Mouse (Mus musculus) neural tube, embryonic 13.5 days (tissue): Measurements from ENCODE around the gene Ccl26. TPM values are rescaled to one million over a fixed set of nuclear protein-coding genes. Genes with fewer than 3 reads are reported as not detected.

Experiments
- ATAC-seq: fragments of 200-750 bp; cut with Nextera tagmentation; 2 replicates; pipeline ENCODE4 v1.8.0; 2017; ENCODE audit warnings: low read depth, mild to moderate bottlenecking, moderate TSS enrichment, moderate library complexity
- H3K27ac ChIP-seq: fragments of 300-500 bp; sonication (generic); replicated peaks from 2 replicates; pipeline ENCODE4 v1.5.1; 2015; ENCODE audit warnings: moderate library complexity, mild to moderate bottlenecking, inconsistent platforms
- H3K27me3 ChIP-seq: fragments of 300-500 bp; sonication (generic); 2 replicates; pipeline ENCODE4 v1.6.1; 2015; ENCODE audit warnings: mild to moderate bottlenecking, inconsistent platforms
- H3K36me3 ChIP-seq: fragments of 300-500 bp; sonication (generic); 2 replicates; pipeline ENCODE4 v1.6.1; 2015; ENCODE audit warnings: mild to moderate bottlenecking, inconsistent platforms
- H3K4me1 ChIP-seq: fragments of 300-500 bp; sonication (generic); replicated peaks from 2 replicates; pipeline ENCODE4 v1.6.1; 2015; ENCODE audit warnings: inconsistent platforms
- H3K4me2 ChIP-seq: fragments of 300-500 bp; sonication (generic); 2 replicates; pipeline ENCODE4 v1.6.1; 2015; ENCODE audit warnings: inconsistent platforms, mild to moderate bottlenecking, moderate library complexity
- H3K4me3 ChIP-seq: fragments of 300-500 bp; sonication (generic); 2 replicates; pipeline ENCODE4 v1.5.1; 2015; ENCODE audit warnings: mild to moderate bottlenecking, inconsistent platforms
- H3K9ac ChIP-seq: fragments of 300-500 bp; sonication (generic); 2 replicates; pipeline ENCODE4 v1.6.1; 2015; ENCODE audit warnings: moderate library complexity, mild to moderate bottlenecking, inconsistent platforms
- H3K9me3 ChIP-seq: fragments of 300-500 bp; sonication (generic); 2 replicates; pipeline ENCODE4 v1.6.1; 2016; ENCODE audit warnings: inconsistent platforms
- WGBS: fragments of 180-500 bp; shearing (Covaris S2); methylation state at CpG from one replicate; pipeline ENCODE4 v1.1.7; 2015; 5-methylcytosine and 5-hydroxymethylcytosine counted together
- polyA plus RNA-seq: library from polyadenylated mRNA; unstranded; fragments of >200 nt; fragmentation: Nextera tagmentation; extraction: Ambion mirVana; gene quantifications from 2 replicates; pipeline ENCODE4 v1.2.1, GENCODE M21; 2015

Ccl26 gene
- polyA plus RNA-seq, 1 experiment from 2014 or later, result not detected

DNA sequence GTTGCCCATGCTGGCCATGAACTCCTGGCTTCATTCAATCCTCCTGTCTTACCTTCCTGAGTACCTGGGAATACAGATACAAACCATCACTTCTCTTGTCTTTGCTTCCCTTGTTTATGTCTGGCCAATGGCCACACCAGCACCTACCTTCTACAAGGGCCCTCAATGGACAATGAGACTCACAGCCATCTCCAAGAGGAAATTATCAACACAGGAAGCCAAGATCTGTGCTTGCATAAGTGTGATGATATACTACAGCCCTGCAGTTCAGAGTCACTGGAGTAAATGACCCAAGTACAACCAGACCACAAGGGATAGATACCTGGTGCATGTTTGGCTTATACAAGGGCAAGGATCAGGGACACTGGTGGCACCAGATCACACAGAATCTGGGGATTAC is 27.5 kb downstream of the Ccl26 start:
- Histone ChIP-seq H3K9me3 (no peaks in the 10 kb centered on the region), H3K4me3 (no peak overlapping the region), H3K4me1 (no peaks in the 10 kb centered on the region), H3K4me2 (no peak overlapping the region), H3K36me3 (0 out of 2 replicates have a peak, but pooled peaks cover 11% of the 10 kb centered on the region), H3K27me3 (no peaks in the 10 kb centered on the region), H3K9ac (no peak overlapping the region), H3K27ac (no peak overlapping the region)
- ATAC-seq, result no peak

DNA sequence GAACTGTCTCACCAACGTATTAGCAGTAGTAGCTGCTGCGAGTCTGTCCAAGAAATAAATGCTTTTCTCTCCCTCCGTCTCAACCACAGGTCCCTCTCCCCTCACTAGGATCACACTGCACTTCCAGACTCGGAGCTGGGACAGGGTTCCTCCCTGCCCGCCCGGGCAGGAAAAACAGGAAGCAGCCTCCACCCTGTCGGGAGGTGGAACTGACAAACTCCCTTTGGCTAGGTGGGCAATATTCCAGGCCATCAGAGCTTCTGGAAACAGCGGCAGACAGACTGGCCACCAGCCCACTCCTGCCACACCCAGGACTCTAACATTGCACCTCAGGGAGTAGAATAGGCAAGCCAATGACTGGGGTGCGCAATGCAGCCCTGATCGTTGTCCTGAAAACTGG is 29.9 kb downstream of the Ccl26 start:
- Histone ChIP-seq H3K27ac (no peak overlapping the region), H3K9ac (no peak overlapping the region), H3K9me3 (no peaks in the 10 kb centered on the region), H3K4me1 (no peaks in the 10 kb centered on the region), H3K4me3 (no peak overlapping the region), H3K27me3 (no peaks in the 10 kb centered on the region), H3K4me2 (no peak overlapping the region), H3K36me3 (0 out of 2 replicates have a peak, but pooled peaks cover 11% of the 10 kb centered on the region)
- no peak for ATAC-seq
- WGBS, result 79% methylated on average over 10 of the region's 10 CpGs

DNA sequence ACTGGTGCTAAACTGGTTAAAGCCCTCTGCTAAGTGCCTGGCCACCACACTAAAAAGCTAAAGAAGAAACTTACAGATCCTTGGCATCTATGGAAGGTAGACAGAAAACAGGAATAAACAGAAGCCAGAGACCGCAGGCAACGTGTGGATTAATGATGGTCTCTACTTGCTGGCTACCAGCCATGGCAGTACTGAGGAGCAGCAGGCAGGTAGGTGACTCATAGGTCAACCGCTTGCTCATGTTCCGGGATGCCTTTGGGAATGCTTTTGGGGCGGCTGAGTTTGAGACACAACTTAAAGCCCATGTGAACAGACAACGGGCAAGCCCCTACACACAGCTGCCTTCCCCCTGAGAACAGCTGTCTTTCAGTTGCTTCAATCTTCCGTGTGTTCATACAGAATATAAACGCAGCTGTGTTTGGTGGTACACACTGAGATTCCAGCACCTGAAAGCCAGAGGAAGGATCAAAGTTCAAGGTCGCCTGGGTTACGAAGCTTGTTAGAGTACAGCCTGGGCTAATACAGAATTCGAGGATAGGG is 32.0 kb downstream of the Ccl26 start:
- H3K4me3 ChIP-seq, result no peak overlapping the region
- 87% methylated on average over 11 of the region's 11 CpGs for WGBS
- H3K27me3 ChIP-seq, result no peaks in the 10 kb centered on the region
- H3K27ac ChIP-seq, result no peak overlapping the region
- H3K9ac ChIP-seq, result no peak overlapping the region
- H3K9me3 ChIP-seq, result no peaks in the 10 kb centered on the region
- H3K4me2 ChIP-seq, result no peak overlapping the region
- no peak for ATAC-seq
- peaks cover 12% of the 10 kb centered on the region; the same call in 1 of the 2 replicates for H3K36me3 ChIP-seq
- H3K4me1 ChIP-seq, result peaks cover 8% of the 10 kb centered on the region; the same call in 1 of the 2 replicates

DNA sequence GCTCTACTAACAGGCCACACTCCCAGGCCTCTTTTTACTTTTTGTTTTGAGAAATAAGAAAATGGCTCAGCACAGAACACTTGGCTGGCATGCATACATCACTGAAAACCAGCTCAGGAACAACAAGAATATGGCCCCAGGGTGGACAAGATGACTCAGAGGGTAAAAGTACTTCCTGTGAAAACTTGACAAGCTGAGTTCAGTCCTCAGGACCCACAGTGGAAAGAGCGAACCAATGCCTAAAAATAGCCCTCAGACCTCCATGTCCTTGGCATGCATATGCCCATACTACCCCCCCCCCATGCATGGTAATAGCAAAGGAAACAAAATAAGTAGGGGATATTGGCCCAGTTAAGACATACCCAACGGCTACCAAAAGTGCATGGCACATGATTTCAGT is 33.4 kb downstream of the Ccl26 start:
- H3K4me1 ChIP-seq, result peaks cover 11% of the 10 kb centered on the region; the same call in 1 of the 2 replicates
- no peak for ATAC-seq
- no peak overlapping the region for H3K9ac ChIP-seq
- peaks cover 11% of the 10 kb centered on the region; the same call in 1 of the 2 replicates for H3K36me3 ChIP-seq
- H3K4me2 ChIP-seq, result no peak overlapping the region
- no peak overlapping the region for H3K4me3 ChIP-seq
- 85% methylated on average over 2 of the region's 2 CpGs for WGBS
- H3K27me3 ChIP-seq, result no peaks in the 10 kb centered on the region
- H3K27ac ChIP-seq, result no peak overlapping the region
- H3K9me3 ChIP-seq, result no peaks in the 10 kb centered on the region

DNA sequence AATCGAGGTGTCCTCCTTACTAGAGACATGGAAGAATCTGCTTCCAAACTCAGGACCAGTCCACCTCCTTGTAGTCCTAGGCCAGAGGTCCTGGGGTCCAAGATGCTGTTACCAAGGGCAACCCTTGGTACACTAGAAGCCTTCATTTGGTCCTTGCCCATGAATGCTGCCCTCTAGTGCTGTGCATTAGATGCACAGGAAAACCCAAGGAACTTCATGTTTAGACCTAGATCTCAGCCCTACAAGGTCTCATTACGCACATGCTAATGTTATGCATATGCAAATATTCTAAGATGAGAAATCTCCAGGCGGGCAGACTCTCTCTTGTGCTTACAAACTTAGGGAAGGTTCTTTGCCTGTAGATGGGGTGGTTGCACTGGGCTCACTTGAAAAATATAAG is 34.1 kb downstream of the Ccl26 start:
- Histone ChIP-seq H3K27ac (no peak overlapping the region), H3K36me3 (peaks cover 11% of the 10 kb centered on the region; the same call in 1 of the 2 replicates), H3K9ac (no peak overlapping the region), H3K4me2 (no peak overlapping the region), H3K9me3 (no peaks in the 10 kb centered on the region), H3K4me1 (peaks cover 11% of the 10 kb centered on the region; the same call in 1 of the 2 replicates), H3K27me3 (no peaks in the 10 kb centered on the region), H3K4me3 (no peak overlapping the region)
- WGBS, result 84% methylated on average over 3 of the region's 3 CpGs
- ATAC-seq, result no peak

DNA sequence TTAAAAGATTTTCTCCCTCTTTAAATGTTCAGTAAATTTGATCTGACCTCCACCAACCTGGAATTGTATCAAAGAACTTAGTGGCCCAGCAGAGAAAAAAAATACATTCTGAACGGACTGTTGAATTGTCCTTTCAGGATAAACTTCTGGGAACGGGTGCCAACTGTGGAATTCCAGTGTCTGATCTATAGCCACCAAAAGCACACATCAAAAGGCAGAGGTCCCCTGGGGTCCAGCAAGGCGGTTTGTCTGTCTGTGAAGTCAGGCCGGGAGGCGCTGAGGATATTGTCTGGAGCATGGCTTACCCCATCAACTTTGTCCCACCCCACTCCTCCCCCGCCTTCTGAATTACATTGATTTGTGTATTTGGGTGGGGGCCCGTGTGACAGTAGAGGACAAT is 35.4 kb downstream of the Ccl26 start:
- 20% methylated on average over 7 of the region's 7 CpGs for WGBS
- Histone ChIP-seq H3K27me3 (no peaks in the 10 kb centered on the region), H3K4me1 (peaks cover 11% of the 10 kb centered on the region; the same call in 1 of the 2 replicates), H3K4me2 (no peak overlapping the region), H3K9me3 (peaks cover 5% of the 10 kb centered on the region; the same call in 1 of the 2 replicates), H3K9ac (no peak overlapping the region), H3K4me3 (no peak overlapping the region), H3K27ac (no peak overlapping the region), H3K36me3 (peaks cover 11% of the 10 kb centered on the region)
- no peak for ATAC-seq

DNA sequence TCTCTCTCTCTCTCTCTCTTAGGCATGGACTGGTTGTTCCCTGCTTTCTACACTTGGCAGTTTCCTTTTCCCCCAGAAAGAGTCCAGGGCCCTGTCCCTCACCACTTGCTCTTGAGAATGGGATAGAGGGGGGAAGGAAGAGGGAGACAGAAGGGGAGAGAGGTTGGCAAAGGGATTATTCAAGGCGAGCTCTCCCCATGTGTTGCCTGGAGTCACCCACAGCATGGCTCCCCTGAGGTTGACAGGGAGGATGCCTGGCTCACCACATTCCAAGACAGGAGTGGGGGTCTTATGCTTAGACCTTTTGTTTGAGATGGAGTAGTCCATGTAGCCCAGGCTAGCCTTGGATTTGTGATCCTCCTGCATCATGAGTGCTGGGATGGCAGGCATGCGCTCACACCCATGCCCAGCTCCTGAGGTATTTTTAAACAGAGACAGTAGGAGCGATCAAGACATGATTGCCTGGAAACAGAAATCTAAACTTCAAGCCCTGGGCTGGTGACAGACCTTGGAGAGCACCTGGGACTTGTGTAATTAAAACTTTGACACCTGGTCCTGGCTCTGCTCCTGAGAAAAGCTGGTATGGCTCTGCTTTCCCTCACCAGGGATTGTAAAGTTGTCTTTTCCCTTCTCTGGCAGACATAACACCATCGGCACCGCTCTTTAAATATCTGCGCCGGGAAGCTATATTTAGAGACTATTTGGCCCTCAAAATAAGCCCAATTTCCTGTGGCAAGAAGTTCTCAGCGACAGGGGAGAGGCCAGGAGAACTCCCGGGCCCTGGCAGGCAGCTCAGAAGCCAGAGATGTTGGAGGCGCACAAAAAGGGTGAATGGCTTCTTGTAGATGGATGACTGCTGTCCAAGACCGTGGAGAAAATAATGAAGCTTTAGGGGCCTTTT is 38.5 kb downstream of the Ccl26 start:
- H3K36me3 ChIP-seq, result peaks cover 5% of the 10 kb centered on the region
- peaks cover 11% of the 10 kb centered on the region; the same call in 1 of the 2 replicates for H3K4me1 ChIP-seq
- H3K27me3 ChIP-seq, result no peaks in the 10 kb centered on the region
- peaks cover 5% of the 10 kb centered on the region; the same call in 1 of the 2 replicates for H3K9me3 ChIP-seq
- no peak overlapping the region for H3K4me3 ChIP-seq
- H3K4me2 ChIP-seq, result no peak overlapping the region
- H3K9ac ChIP-seq, result no peak overlapping the region
- peak overlapping the region; percentile 23; the same call in 1 of the 2 replicates for H3K27ac ChIP-seq
- 74% methylated on average over 11 of the region's 11 CpGs for WGBS
- no peak for ATAC-seq

DNA sequence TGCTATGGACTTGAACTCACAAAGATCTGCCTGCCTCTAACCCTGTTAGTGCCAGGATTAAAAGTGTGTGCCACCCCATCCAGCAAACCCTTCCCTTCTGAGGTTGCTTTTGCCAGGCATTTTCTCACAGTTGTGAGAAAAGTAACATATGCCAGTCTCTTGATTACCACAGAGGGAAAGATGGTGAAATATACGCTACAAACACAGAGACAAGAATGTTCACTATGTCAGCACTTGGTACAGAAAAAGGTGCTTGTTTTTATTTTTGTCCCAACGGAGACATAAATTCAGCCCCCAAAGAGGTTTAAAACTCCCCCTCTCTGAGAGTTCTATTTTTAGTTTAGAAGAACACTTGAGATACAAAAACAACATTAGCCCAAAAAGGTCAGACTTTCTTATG is 39.3 kb downstream of the Ccl26 start:
- 91% methylated on average over 2 of the region's 2 CpGs for WGBS
- Histone ChIP-seq H3K9me3 (peaks cover 5% of the 10 kb centered on the region; the same call in 1 of the 2 replicates), H3K27ac (no peak overlapping the region), H3K4me2 (no peak overlapping the region), H3K4me3 (no peak overlapping the region), H3K36me3 (peaks cover 5% of the 10 kb centered on the region), H3K4me1 (peaks cover 11% of the 10 kb centered on the region; the same call in 1 of the 2 replicates), H3K27me3 (no peaks in the 10 kb centered on the region), H3K9ac (no peak overlapping the region)
- no peak for ATAC-seq

DNA sequence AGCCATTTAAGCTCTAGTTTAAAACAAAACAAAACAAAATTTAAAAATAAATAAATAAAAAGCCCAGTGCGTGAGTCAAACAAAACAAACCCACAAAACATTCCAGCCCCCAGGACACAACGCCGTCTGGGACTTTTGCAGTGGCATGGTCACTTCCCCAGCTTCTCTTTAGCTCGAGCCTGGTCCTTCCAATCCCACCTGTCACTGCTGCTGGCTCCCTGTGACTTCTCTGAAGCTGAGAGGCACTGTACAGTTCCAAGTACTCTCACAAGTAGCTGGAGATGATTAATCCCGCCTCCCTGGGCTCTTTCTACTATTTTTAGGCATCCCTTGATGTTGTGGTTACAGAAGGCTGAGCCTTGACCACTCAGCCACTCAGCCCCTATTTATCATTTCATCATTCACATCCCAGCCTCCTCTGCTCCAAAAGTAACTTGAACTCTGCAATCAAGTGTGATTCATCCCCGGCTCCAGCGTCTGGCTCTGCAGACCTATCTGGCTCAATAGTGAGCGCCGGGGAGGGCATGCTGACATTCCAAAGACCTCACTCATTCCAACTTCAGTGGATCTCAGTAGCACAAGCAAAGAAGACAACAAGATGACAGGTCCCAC is 41.2 kb downstream of the Ccl26 start:
- Histone ChIP-seq H3K9me3 (peaks cover 5% of the 10 kb centered on the region; the same call in 1 of the 2 replicates), H3K9ac (no peak overlapping the region), H3K4me3 (no peak overlapping the region), H3K27me3 (no peaks in the 10 kb centered on the region), H3K36me3 (peaks cover 2% of the 10 kb centered on the region), H3K4me1 (0 out of 2 replicates have a peak, but pooled peaks cover 3% of the 10 kb centered on the region), H3K27ac (no peak overlapping the region), H3K4me2 (no peak overlapping the region)
- ATAC-seq, result no peak
- 85% methylated on average over 9 of the region's 9 CpGs for WGBS

DNA sequence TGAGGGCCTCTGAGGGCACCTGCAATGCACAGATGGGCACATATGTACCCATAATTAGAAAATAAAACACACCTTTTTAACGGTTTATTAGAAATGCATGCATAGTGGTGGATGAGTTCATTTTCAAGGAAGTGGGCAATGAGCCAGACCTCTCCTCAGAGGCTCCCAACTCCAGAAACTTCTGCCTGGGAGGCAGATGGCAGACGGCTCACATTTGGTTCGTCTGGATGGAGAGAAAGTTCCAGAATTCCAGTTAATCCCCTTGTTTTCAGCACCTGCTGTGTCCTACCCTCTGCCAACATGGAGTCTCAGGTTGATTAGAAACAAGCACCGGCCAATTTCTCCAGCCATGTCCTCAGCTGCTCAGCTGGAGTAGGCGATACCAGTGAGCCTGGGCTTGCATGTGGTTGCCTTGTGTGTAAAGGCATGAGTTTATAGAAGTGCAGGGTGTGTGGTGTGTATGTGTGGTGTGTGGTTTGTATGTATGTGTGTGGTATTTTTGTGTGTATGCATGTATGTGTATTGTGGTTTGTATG is 46.0 kb downstream of the Ccl26 start:
- WGBS, result 76% methylated on average over 5 of the region's 5 CpGs

DNA sequence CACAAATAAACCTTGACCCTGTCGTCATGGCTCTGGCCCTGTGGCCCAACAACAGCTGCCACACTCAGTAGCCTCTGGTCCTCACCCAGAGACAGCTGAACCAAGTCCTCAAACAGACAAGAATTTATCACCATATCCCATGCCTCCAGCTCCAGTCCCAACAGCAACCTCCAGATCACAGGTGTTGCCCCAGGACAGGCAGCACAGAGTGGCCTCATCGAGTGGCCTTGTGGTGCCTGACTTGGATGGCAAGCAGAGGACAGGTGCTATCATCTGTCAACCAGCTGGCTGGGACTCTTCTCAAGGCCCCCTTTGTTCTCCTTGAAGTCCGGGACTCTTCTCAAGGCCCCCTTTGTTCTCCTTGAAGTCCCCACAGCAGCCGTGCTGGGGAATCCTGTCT is 50.2 kb downstream of the Ccl26 start:
- Histone ChIP-seq H3K4me2 (no peak overlapping the region), H3K9ac (no peak overlapping the region), H3K4me1 (peaks cover 24% of the 10 kb centered on the region), H3K27me3 (no peaks in the 10 kb centered on the region), H3K36me3 (peaks cover 21% of the 10 kb centered on the region), H3K27ac (no peak overlapping the region), H3K4me3 (no peak overlapping the region), H3K9me3 (peaks cover 12% of the 10 kb centered on the region; the same call in 1 of the 2 replicates)
- WGBS, result 28% methylated on average over 4 of the region's 4 CpGs
- ATAC-seq, result no peak

More for the DNA sequence above, 46.0 kb downstream of the Ccl26 start:
- no peak overlapping the region for H3K4me2 ChIP-seq
- H3K9ac ChIP-seq, result no peak overlapping the region
- ATAC-seq, result no peak
- H3K9me3 ChIP-seq, result peaks cover 12% of the 10 kb centered on the region; the same call in 1 of the 2 replicates
- no peak overlapping the region for H3K4me3 ChIP-seq
- H3K36me3 ChIP-seq, result peaks cover 21% of the 10 kb centered on the region
- H3K27ac ChIP-seq, result no peak overlapping the region
- H3K4me1 ChIP-seq, result peaks cover 5% of the 10 kb centered on the region
- H3K27me3 ChIP-seq, result no peaks in the 10 kb centered on the region

DNA sequence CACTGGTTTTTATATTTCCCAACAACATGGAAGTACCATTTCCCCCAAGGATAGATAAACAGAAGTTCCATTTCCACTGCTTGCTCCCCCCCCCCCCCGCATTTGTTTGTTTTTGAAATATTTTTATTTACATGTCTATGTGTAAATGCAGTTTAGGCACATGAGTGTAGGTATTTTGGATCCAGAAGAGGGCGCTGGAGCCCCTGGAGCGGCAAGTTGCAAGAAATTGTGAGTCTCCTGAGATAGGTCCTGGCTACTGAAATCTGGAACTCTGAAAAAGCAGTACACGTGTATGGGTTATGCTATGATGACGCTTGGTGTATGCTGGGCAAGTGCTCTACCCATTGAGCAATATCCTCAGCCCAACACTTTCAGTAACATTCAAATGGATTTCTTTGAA is 52.3 kb downstream of the Ccl26 start:
- no peak overlapping the region for H3K4me2 ChIP-seq
- H3K27ac ChIP-seq, result no peak overlapping the region
- peaks cover 8% of the 10 kb centered on the region for H3K36me3 ChIP-seq
- 67% methylated on average over 5 of the region's 5 CpGs for WGBS
- no peaks in the 10 kb centered on the region for H3K27me3 ChIP-seq
- H3K9ac ChIP-seq, result no peak overlapping the region
- no peak for ATAC-seq
- H3K4me1 ChIP-seq, result peaks cover 38% of the 10 kb centered on the region
- H3K4me3 ChIP-seq, result no peak overlapping the region
- peaks cover 11% of the 10 kb centered on the region; the same call in 1 of the 2 replicates for H3K9me3 ChIP-seq
